Mouse (Mus musculus): ENCODE results near the gene Rsph9. TPM values are rescaled to one million over a fixed set of nuclear protein-coding genes. Genes with fewer than 3 reads are reported as not detected.

Gene Rsph9
- total and polyA plus RNA-seq, 3 experiments = 1.0 to 2.4 (median 1.4) TPM

GRCm38 (mm10) chr17:46101906-46102305 is 42.1 kb downstream of the Rsph9 start:
- H3K4me3 ChIP-seq = no peak overlapping the region
- no peak overlapping the region for H3K9ac ChIP-seq (ENCODE audit: low read depth, low read length)
- no peaks in the 10 kb centered on the region for H3K36me3 ChIP-seq (ENCODE audit: control insufficient read depth, insufficient read depth, low read length)
- TF ChIP-seq POLR2A (IDR thresholded peaks at IDR 0.05; ENCODE audit: insufficient read depth, low read depth, low read length) (no peak), CTCF (IDR thresholded peaks at IDR 0.05) (no peak), EP300 (IDR thresholded peaks at IDR 0.05; ENCODE audit: insufficient read depth, low read depth, low read length) (no peak)
- intact Hi-C loops (cut with DNase I) = no loop called here
- no peak for DNase-seq
- 92% methylated on average over 9 of the region's 9 CpGs for WGBS
- H3K27ac ChIP-seq = no peak overlapping the region
- H3K4me1 ChIP-seq (ENCODE audit: control insufficient read depth, insufficient read depth, low read length) = peaks cover 8% of the 10 kb centered on the region; the same call in 1 of the 2 replicates
- H3K79me2 ChIP-seq (replicated peaks; ENCODE audit: control insufficient read depth, insufficient read depth, low read length) = no peaks in the 10 kb centered on the region
- H3K27me3 ChIP-seq (ENCODE audit: control insufficient read depth, insufficient read depth, low read length) = no peaks in the 10 kb centered on the region

GRCm38 (mm10) chr17:46098525-46098924 is 45.5 kb downstream of the Rsph9 start:
- DNase-seq = no peak
- Histone ChIP-seq H3K27ac (peak overlapping the region; percentile 28; the same call in 1 of the 2 replicates), H3K27me3 (ENCODE audit: control insufficient read depth, insufficient read depth, low read length) (no peaks in the 10 kb centered on the region), H3K4me3 (no peak overlapping the region), H3K4me1 (ENCODE audit: control insufficient read depth, insufficient read depth, low read length) (peaks cover 3% of the 10 kb centered on the region; the same call in 1 of the 2 replicates), H3K36me3 (ENCODE audit: control insufficient read depth, insufficient read depth, low read length) (no peaks in the 10 kb centered on the region), H3K79me2 (replicated peaks; ENCODE audit: control insufficient read depth, insufficient read depth, low read length) (no peaks in the 10 kb centered on the region), H3K9ac (ENCODE audit: low read depth, low read length) (no peak overlapping the region)
- intact Hi-C loops (cut with DNase I) = no loop called here
- WGBS = 21% methylated on average over 8 of the region's 8 CpGs
- TF ChIP-seq CTCF (IDR thresholded peaks at IDR 0.05) (no peak), EP300 (IDR thresholded peaks at IDR 0.05; ENCODE audit: insufficient read depth, low read depth, low read length) (no peak), POLR2A (IDR thresholded peaks at IDR 0.05; ENCODE audit: insufficient read depth, low read depth, low read length) (no peak)

- Histone ChIP-seq H3K4me1 (ENCODE audit: control insufficient read depth, insufficient read depth, low read length) (no peaks in the 10 kb centered on the region), H3K27me3 (ENCODE audit: control insufficient read depth, insufficient read depth, low read length) (no peaks in the 10 kb centered on the region), H3K27ac (no peak overlapping the region), H3K79me2 (replicated peaks; ENCODE audit: control insufficient read depth, insufficient read depth, low read length) (no peaks in the 10 kb centered on the region), H3K36me3 (ENCODE audit: control insufficient read depth, insufficient read depth, low read length) (no peaks in the 10 kb centered on the region), H3K9ac (ENCODE audit: low read depth, low read length) (no peak overlapping the region), H3K4me3 (no peak overlapping the region)
- intact Hi-C loops (cut with DNase I) = no loop called here
- 81% methylated on average over 14 of the region's 14 CpGs for WGBS
- no peak for TF ChIP-seq EP300 (IDR thresholded peaks at IDR 0.05; ENCODE audit: insufficient read depth, low read depth, low read length)
- no peak for DNase-seq
Measured at GRCm38 (mm10) chr17:46091899-46092298, 52.1 kb downstream of the Rsph9 start.

DNA sequence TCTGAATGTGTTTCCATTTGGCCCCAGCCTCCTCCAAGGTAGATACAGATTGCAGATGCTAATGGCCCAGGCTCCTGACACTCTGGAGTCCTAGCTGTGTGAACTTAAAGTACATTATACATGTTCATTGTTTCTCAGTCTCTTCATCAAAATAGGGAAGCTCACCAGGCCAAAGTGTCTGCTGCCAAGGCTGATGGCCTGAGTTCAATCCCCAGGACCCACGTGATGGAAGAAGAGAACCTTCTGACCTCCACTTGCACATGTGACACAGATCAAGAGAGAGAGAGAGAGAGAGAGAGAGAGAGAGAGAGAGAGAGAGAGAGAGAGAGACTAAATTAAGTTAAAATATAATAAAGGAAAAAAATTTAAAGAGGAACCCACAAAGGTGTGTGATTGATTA is 52.7 kb downstream of the Rsph9 start:
- TF ChIP-seq EP300 (IDR thresholded peaks at IDR 0.05; ENCODE audit: insufficient read depth, low read depth, low read length) (no peak), CTCF (IDR thresholded peaks at IDR 0.05) (no peak), POLR2A (IDR thresholded peaks at IDR 0.05; ENCODE audit: insufficient read depth, low read depth, low read length) (no peak)
- H3K9ac ChIP-seq (ENCODE audit: low read depth, low read length) = no peak overlapping the region
- 93% methylated on average over 1 of the region's 1 CpGs for WGBS
- no peaks in the 10 kb centered on the region for H3K4me1 ChIP-seq (ENCODE audit: control insufficient read depth, insufficient read depth, low read length)
- H3K36me3 ChIP-seq (ENCODE audit: control insufficient read depth, insufficient read depth, low read length) = no peaks in the 10 kb centered on the region
- no peak overlapping the region for H3K4me3 ChIP-seq
- no peaks in the 10 kb centered on the region for H3K79me2 ChIP-seq (replicated peaks; ENCODE audit: control insufficient read depth, insufficient read depth, low read length)
- no peak overlapping the region for H3K27ac ChIP-seq
- no peak for DNase-seq
- no peaks in the 10 kb centered on the region for H3K27me3 ChIP-seq (ENCODE audit: control insufficient read depth, insufficient read depth, low read length)
- intact Hi-C loops (cut with DNase I) = no loop called here

- H3K27me3 ChIP-seq (ENCODE audit: control insufficient read depth, insufficient read depth, low read length) = no peaks in the 10 kb centered on the region
- intact Hi-C loops (cut with DNase I) = no loop called here
- H3K79me2 ChIP-seq (replicated peaks; ENCODE audit: control insufficient read depth, insufficient read depth, low read length) = no peaks in the 10 kb centered on the region
- 63% methylated on average over 17 of the region's 17 CpGs for WGBS
- no peak overlapping the region for H3K4me3 ChIP-seq
- DNase-seq = no peak
- no peak overlapping the region for H3K9ac ChIP-seq (ENCODE audit: low read depth, low read length)
- H3K36me3 ChIP-seq (ENCODE audit: control insufficient read depth, insufficient read depth, low read length) = no peaks in the 10 kb centered on the region
- TF ChIP-seq EP300 (IDR thresholded peaks at IDR 0.05; ENCODE audit: insufficient read depth, low read depth, low read length) = no peak
- no peak for TF ChIP-seq CTCF (IDR thresholded peaks at IDR 0.05)
- no peak for TF ChIP-seq POLR2A (IDR thresholded peaks at IDR 0.05; ENCODE audit: insufficient read depth, low read depth, low read length)
- peaks cover 3% of the 10 kb centered on the region for H3K4me1 ChIP-seq (ENCODE audit: control insufficient read depth, insufficient read depth, low read length)
- H3K27ac ChIP-seq = no peak overlapping the region
Measured at GRCm38 (mm10) chr17:46086341-46086870, 57.6 kb downstream of the Rsph9 start.

DNA sequence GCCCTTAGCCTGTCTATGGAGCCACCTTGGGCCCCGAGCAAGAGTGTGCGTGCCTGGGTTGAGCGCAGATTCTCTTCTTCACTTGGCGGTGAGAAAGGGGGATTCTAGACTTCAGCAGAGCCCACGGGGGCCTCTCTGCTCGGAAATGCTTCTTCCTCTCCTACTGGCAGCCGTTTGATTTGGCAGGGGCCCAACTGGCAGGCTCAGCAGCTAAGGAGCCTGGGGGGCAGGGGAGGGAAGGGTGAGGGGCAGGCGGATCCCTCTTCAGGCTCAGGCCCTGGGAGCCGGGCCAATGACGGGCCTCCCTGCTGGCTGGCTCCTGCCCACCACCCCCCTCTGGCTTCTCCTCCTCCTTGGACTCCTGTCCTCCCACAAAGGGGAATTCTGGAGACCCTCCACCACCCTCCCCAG is 59.9 kb downstream of the Rsph9 start:
- WGBS = 8% methylated on average over 10 of the region's 10 CpGs
- Histone ChIP-seq H3K4me1 (ENCODE audit: control insufficient read depth, insufficient read depth, low read length) (peaks cover 3% of the 10 kb centered on the region), H3K79me2 (replicated peaks; ENCODE audit: control insufficient read depth, insufficient read depth, low read length) (no peaks in the 10 kb centered on the region), H3K4me3 (no peak overlapping the region), H3K36me3 (ENCODE audit: control insufficient read depth, insufficient read depth, low read length) (no peaks in the 10 kb centered on the region), H3K27me3 (ENCODE audit: control insufficient read depth, insufficient read depth, low read length) (no peaks in the 10 kb centered on the region), H3K9ac (ENCODE audit: low read depth, low read length) (no peak overlapping the region), H3K27ac (no peak overlapping the region)
- intact Hi-C loops (cut with DNase I) = no loop called here
- TF ChIP-seq POLR2A (IDR thresholded peaks at IDR 0.05; ENCODE audit: insufficient read depth, low read depth, low read length) (no peak), EP300 (IDR thresholded peaks at IDR 0.05; ENCODE audit: insufficient read depth, low read depth, low read length) (no peak), CTCF (IDR thresholded peaks at IDR 0.05) (no peak)
- peak; percentile 74 to 76 for DNase-seq

Measured in heart, adult 2 months (tissue).